Mouse (Mus musculus): ENCODE data around the gene Ubac1. TPM values are rescaled to one million over a fixed set of nuclear protein-coding genes. Genes with fewer than 3 reads are reported as not detected.
A peak's percentile ranks its signal among the peaks of the same experiment; 100 is the strongest.

Ubac1 gene
- polyA plus RNA-seq, 1 experiment from 2014 or later = 111 TPM

DNA sequence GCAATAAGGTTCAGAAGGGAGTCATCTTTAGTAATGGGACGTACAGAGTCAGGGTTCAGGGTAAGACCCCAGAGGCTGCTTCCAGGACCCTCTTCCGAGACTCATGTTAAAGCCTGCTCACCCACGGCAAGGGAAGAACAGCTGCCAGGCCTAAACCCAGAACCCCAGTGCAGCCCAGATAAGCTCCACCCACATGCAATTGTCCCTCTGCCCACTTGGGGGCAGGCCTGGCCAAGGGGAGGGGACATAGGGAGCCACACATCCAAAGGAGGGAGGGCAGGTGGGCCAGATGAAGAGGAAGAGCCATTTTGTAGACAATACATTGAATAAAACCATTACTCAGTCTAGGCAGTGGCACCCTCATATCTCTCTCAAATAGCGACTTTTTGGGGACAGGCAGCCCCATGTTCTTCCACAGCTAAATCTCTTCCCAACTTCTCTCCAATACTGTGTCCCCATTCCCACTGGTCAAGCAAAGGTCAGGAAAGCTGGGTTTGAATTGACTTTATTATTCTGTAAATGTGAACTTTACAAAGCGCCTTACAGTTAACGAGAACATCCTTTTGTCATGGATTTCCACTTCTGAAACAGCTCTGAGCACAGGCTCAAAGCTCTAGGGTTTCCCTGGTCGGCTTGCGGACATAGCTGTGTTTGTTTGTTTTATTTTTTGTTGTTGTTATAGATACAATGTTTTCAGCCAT lies 33.6 kb upstream of the Ubac1 start:
- 0 out of 2 replicates have a peak, but pooled peaks cover 5% of the 10 kb centered on the region for H3K27me3 ChIP-seq (replicated peaks)
- WGBS = 44% methylated on average over 8 of the region's 8 CpGs
- no peak overlapping the region for H3K9ac ChIP-seq
- H3K4me1 ChIP-seq (replicated peaks) = 0 out of 2 replicates have a peak, but pooled peaks cover 8% of the 10 kb centered on the region
- peaks cover 10% of the 10 kb centered on the region; the same call in 1 of the 2 replicates for H3K36me3 ChIP-seq
- no peak overlapping the region for H3K27ac ChIP-seq (ENCODE audit: poor library complexity, severe bottlenecking)
- no peak overlapping the region for H3K4me2 ChIP-seq
- no peak overlapping the region for H3K4me3 ChIP-seq
- H3K9me3 ChIP-seq (replicated peaks) = no peaks in the 10 kb centered on the region
- ATAC-seq (ENCODE audit: insufficient number of reproducible peaks, low FRiP score) = 0 out of 2 replicates have a peak, but pooled peaks have one; percentile 26

- 38% methylated on average over 4 of the region's 4 CpGs for WGBS
- no peak overlapping the region for H3K9ac ChIP-seq
- no peaks in the 10 kb centered on the region for H3K36me3 ChIP-seq
- H3K4me1 ChIP-seq (replicated peaks) = 0 out of 2 replicates have a peak, but pooled peaks cover 8% of the 10 kb centered on the region
- H3K27me3 ChIP-seq (replicated peaks) = peaks cover 11% of the 10 kb centered on the region
- no peak overlapping the region for H3K4me3 ChIP-seq
- H3K27ac ChIP-seq (ENCODE audit: poor library complexity, severe bottlenecking) = no peak overlapping the region
- ATAC-seq (ENCODE audit: insufficient number of reproducible peaks, low FRiP score) = no peak
- H3K4me2 ChIP-seq = no peak overlapping the region
- H3K9me3 ChIP-seq (replicated peaks) = no peaks in the 10 kb centered on the region
Measured at GRCm38 (mm10) chr2:26052806-26053205, 31.3 kb upstream of the Ubac1 start.

- Histone ChIP-seq H3K36me3 (no peaks in the 10 kb centered on the region), H3K9me3 (replicated peaks) (no peaks in the 10 kb centered on the region), H3K27ac (ENCODE audit: poor library complexity, severe bottlenecking) (no peak overlapping the region), H3K4me3 (no peak overlapping the region), H3K9ac (no peak overlapping the region), H3K4me2 (no peak overlapping the region), H3K4me1 (replicated peaks) (0 out of 2 replicates have a peak, but pooled peaks cover 8% of the 10 kb centered on the region), H3K27me3 (replicated peaks) (peaks cover 14% of the 10 kb centered on the region)
- WGBS = 45% methylated on average over 5 of the region's 5 CpGs
- ATAC-seq (ENCODE audit: insufficient number of reproducible peaks, low FRiP score) = no peak
Measured at GRCm38 (mm10) chr2:26048816-26049215, 27.3 kb upstream of the Ubac1 start.

GRCm38 (mm10) chr2:26044216-26044615 lies 22.7 kb upstream of the Ubac1 start:
- H3K27me3 ChIP-seq (replicated peaks) = peaks cover 22% of the 10 kb centered on the region
- H3K4me2 ChIP-seq = no peak overlapping the region
- no peak overlapping the region for H3K9ac ChIP-seq
- H3K4me3 ChIP-seq = no peak overlapping the region
- H3K9me3 ChIP-seq (replicated peaks) = no peaks in the 10 kb centered on the region
- H3K4me1 ChIP-seq (replicated peaks) = peaks cover 9% of the 10 kb centered on the region
- H3K27ac ChIP-seq (ENCODE audit: poor library complexity, severe bottlenecking) = no peak overlapping the region
- ATAC-seq (ENCODE audit: insufficient number of reproducible peaks, low FRiP score) = no peak
- no peaks in the 10 kb centered on the region for H3K36me3 ChIP-seq
- 84% methylated on average over 9 of the region's 9 CpGs for WGBS

- H3K27ac ChIP-seq (ENCODE audit: poor library complexity, severe bottlenecking) = no peak overlapping the region
- no peak overlapping the region for H3K9ac ChIP-seq
- ATAC-seq (ENCODE audit: insufficient number of reproducible peaks, low FRiP score) = no peak
- H3K4me2 ChIP-seq = no peak overlapping the region
- H3K27me3 ChIP-seq (replicated peaks) = peaks cover 8% of the 10 kb centered on the region; the same call in 1 of the 2 replicates
- 80% methylated on average over 3 of the region's 3 CpGs for WGBS
- H3K4me1 ChIP-seq (replicated peaks) = peaks cover 12% of the 10 kb centered on the region
- H3K4me3 ChIP-seq = no peak overlapping the region
- no peaks in the 10 kb centered on the region for H3K9me3 ChIP-seq (replicated peaks)
- no peaks in the 10 kb centered on the region for H3K36me3 ChIP-seq
Measured at GRCm38 (mm10) chr2:26042603-26043002, 21.1 kb upstream of the Ubac1 start.

- ATAC-seq (ENCODE audit: insufficient number of reproducible peaks, low FRiP score) = no peak
- H3K9me3 ChIP-seq (replicated peaks) = no peaks in the 10 kb centered on the region
- H3K27ac ChIP-seq (ENCODE audit: poor library complexity, severe bottlenecking) = no peak overlapping the region
- H3K9ac ChIP-seq = peak overlapping the region; percentile 32
- peak overlapping the region; percentile 2 for H3K4me2 ChIP-seq
- H3K4me1 ChIP-seq (replicated peaks) = peaks cover 23% of the 10 kb centered on the region
- H3K4me3 ChIP-seq = no peak overlapping the region
- 0 out of 2 replicates have a peak, but pooled peaks cover 7% of the 10 kb centered on the region for H3K27me3 ChIP-seq (replicated peaks)
- WGBS = 39% methylated on average over 14 of the region's 14 CpGs
- H3K36me3 ChIP-seq = no peaks in the 10 kb centered on the region
Measured at GRCm38 (mm10) chr2:26041163-26041810, 19.7 kb upstream of the Ubac1 start.

DNA sequence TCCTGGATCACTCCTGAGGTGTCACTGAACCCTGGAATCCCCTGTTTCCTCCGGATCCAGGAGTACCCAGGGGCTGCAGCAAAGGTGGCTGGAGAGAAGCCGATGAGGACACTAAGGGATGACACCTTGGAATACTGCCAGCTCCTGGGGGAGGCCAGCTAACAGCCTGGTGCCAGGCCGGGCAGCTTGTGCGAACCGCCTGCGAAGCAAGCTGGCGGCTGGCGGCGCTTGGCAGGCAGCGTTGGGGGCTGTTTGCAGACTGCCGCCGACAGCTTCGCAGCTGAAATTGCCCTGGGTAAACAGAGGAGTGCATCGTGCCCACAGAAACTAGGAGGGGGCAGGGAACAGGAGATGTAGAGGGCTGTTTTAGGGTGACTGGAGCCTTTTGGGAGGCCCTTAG lies 18.4 kb upstream of the Ubac1 start:
- no peak for ATAC-seq (ENCODE audit: insufficient number of reproducible peaks, low FRiP score)
- Histone ChIP-seq H3K27ac (ENCODE audit: poor library complexity, severe bottlenecking) (no peak overlapping the region), H3K4me3 (no peak overlapping the region), H3K4me2 (no peak overlapping the region), H3K9me3 (replicated peaks) (no peaks in the 10 kb centered on the region), H3K27me3 (replicated peaks) (0 out of 2 replicates have a peak, but pooled peaks cover 7% of the 10 kb centered on the region), H3K36me3 (no peaks in the 10 kb centered on the region), H3K4me1 (replicated peaks) (peaks cover 23% of the 10 kb centered on the region), H3K9ac (no peak overlapping the region)
- WGBS = 62% methylated on average over 14 of the region's 14 CpGs

DNA sequence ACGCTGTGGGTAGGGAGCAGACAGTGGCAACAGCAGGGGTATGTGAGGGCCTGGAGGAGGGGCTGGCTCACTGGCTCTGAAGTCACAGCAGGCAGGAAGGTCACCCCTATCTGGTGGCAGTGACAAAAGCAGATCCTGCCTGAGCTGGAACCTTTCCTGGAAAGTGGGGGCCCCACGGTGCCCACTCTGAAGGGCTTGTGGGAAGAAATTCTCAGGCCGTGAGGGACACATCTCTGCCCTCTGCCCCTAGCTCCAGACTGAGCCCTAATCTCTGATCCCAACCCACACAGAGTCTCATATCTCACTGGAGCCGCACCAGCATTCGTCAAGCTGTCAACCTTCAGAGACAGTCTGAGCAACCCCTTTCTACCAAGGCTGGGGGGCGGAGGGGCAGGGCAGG lies 15.8 kb upstream of the Ubac1 start:
- 6% methylated on average over 6 of the region's 6 CpGs for WGBS
- H3K4me2 ChIP-seq = peak overlapping the region; percentile 5
- peak; percentile 69 for ATAC-seq (ENCODE audit: insufficient number of reproducible peaks, low FRiP score)

DNA sequence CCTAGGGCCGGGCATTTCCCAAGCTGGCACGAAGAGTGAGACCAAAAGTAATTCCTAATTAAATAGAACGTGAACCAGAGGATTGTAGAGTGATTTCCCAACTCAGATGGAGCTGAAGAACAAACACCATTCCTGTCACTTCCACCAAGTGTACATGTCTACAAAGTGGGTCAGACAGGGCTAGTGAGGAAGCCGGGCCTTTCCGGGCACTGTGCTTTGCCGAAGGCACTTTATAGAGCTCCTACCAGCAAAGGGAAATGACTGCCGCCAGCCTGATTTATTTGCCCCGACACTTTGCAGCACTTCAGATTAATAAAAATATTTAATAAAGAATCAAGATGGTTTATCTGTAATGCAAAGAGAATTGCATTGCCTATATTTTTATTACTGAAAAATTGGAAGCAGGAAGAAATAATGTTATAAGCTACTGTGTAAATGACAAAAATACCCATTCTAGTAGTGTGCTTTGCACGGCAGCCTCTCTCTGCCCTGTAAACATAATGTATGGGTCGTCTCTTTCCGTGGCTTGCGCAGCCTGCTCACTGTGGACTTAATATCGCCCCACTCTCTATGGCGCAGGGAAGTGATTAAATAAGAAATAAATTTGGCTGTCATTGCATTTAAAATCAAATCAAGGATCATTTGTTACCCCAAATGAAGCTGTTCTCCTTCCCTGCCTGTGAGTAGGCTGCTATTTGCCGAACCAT lies 12.9 kb upstream of the Ubac1 start:
- 85% methylated on average over 15 of the region's 15 CpGs for WGBS
- Histone ChIP-seq H3K36me3 (no peaks in the 10 kb centered on the region), H3K4me1 (replicated peaks) (peaks cover 14% of the 10 kb centered on the region), H3K27ac (ENCODE audit: poor library complexity, severe bottlenecking) (no peak overlapping the region), H3K27me3 (replicated peaks) (0 out of 2 replicates have a peak, but pooled peaks cover 7% of the 10 kb centered on the region), H3K9me3 (replicated peaks) (no peaks in the 10 kb centered on the region), H3K4me2 (no peak overlapping the region), H3K4me3 (no peak overlapping the region), H3K9ac (no peak overlapping the region)
- ATAC-seq (ENCODE audit: insufficient number of reproducible peaks, low FRiP score) = no peak

More for the DNA sequence above, 15.8 kb upstream of the Ubac1 start:
- Histone ChIP-seq H3K4me1 (replicated peaks) (peaks cover 23% of the 10 kb centered on the region), H3K4me3 (no peak overlapping the region), H3K36me3 (no peaks in the 10 kb centered on the region), H3K27me3 (replicated peaks) (0 out of 2 replicates have a peak, but pooled peaks cover 7% of the 10 kb centered on the region), H3K9me3 (replicated peaks) (no peaks in the 10 kb centered on the region), H3K27ac (ENCODE audit: poor library complexity, severe bottlenecking) (peak overlapping the region; percentile 44; the same call in 1 of the 2 replicates), H3K9ac (0 out of 2 replicates have a peak overlapping the region, but pooled peaks have one; percentile 30)

- WGBS = 39% methylated on average over 3 of the region's 3 CpGs
- no peak overlapping the region for H3K4me2 ChIP-seq
- no peak overlapping the region for H3K4me3 ChIP-seq
- H3K27ac ChIP-seq (ENCODE audit: poor library complexity, severe bottlenecking) = no peak overlapping the region
- H3K36me3 ChIP-seq = no peaks in the 10 kb centered on the region
- no peaks in the 10 kb centered on the region for H3K9me3 ChIP-seq (replicated peaks)
- H3K9ac ChIP-seq = no peak overlapping the region
- peaks cover 4% of the 10 kb centered on the region; the same call in 1 of the 2 replicates for H3K27me3 ChIP-seq (replicated peaks)
- no peak for ATAC-seq (ENCODE audit: insufficient number of reproducible peaks, low FRiP score)
- no peaks in the 10 kb centered on the region for H3K4me1 ChIP-seq (replicated peaks)
Measured at GRCm38 (mm10) chr2:26030288-26030687, 8.7 kb upstream of the Ubac1 start.
